Mouse (Mus musculus) gonadal fat pad, adult 2 months (tissue): ENCODE results near the gene Nrarp. TPM values are rescaled to one million over a fixed set of nuclear protein-coding genes. Genes with fewer than 3 reads are reported as not detected.

Source experiments
- DNase-seq: peaks from one replicate; pipeline ENCODE4 v3.0.0-alpha.2; 2012; ENCODE audit warnings: low read depth
- polyA plus RNA-seq: library from polyadenylated mRNA; depleted of rRNA; stranded (reverse); fragments of >200 nt; gene quantifications from 2 replicates; pipeline ENCODE4 v1.2.3, GENCODE M21; 2012; rRNA removed

The Nrarp gene
- polyA plus RNA-seq, 1 experiment: 20.4 TPM

DNA sequence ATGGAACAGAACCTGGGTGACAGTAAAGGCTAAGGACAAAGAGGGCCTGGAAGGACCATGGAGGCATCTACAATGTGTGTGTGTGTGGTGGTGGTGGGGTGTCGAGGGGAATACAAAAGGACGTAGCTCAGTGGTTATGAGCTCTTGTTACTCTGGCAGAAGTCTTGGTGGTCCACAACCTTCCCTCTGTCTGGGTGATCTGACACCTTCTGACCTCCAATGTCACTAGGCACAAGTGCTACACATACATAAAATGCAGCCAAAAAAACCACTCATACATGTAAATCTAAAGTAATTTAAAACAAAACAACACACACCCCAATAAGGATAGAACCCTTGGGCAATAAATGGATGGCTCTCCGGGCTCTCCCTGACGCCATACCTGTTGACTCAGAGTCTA is 46.8 kb downstream of the Nrarp start:
- DNase-seq: no peak

DNA sequence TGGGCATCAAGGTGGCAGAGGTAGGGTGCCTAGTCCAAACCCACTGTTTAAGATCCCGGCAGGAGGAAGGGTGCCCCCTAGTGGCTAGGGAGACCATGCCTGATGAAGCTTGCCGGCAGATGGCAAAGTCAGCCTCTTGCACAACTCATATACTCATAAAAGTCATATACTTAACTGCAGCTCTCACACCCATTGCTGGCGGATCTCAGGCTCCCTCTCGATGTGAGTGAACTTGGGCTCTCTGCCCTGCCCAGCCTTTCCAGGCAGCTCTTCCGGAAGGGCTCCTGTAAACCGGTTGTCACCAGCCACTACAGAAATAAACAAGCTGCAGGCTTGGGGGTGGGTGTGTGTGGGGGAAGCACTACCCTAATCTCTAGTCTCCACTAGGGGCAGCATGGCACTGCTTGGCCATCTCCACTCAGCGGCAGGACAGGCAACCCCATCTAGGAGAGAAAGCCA is 47.9 kb downstream of the Nrarp start:
- DNase-seq: no peak

GRCm38 (mm10) chr2:25228995-25229530 is 48.5 kb downstream of the Nrarp start:
- DNase-seq: no peak

- DNase-seq: no peak
Observed at GRCm38 (mm10) chr2:25229582-25229981, 49.0 kb downstream of the Nrarp start.

- DNase-seq: no peak
Observed at GRCm38 (mm10) chr2:25230581-25230980, 50.0 kb downstream of the Nrarp start.

- DNase-seq: no peak
Observed at GRCm38 (mm10) chr2:25231038-25231437, 50.5 kb downstream of the Nrarp start.

Other genes with a start within 250 kb of the Nrarp start
- gene Arrdc1, start 245.5 kb upstream of the Nrarp start, polyA plus RNA-seq: 120 and 157 TPM in 2 replicates
- 10.9 and 11.4 TPM in 2 replicates for gene Zmynd19, start 231.0 kb upstream of the Nrarp start, polyA plus RNA-seq
- 20.4 and 23.1 TPM in 2 replicates for gene Dph7, start 218.4 kb upstream of the Nrarp start, polyA plus RNA-seq
- gene Mrpl41, start 205.7 kb upstream of the Nrarp start, polyA plus RNA-seq: 67.2 and 81.6 TPM in 2 replicates
- 17.3 and 20.7 TPM in 2 replicates for gene Pnpla7, start 204.7 kb upstream of the Nrarp start, polyA plus RNA-seq
- gene Nsmf, start 126.4 kb upstream of the Nrarp start, polyA plus RNA-seq: 272 and 279 TPM in 2 replicates
- 1.8 and 2.3 TPM in 2 replicates for gene Entpd8, start 100.5 kb upstream of the Nrarp start, polyA plus RNA-seq
- 0.30 and 0.34 TPM in 2 replicates for gene Noxa1, start 85.6 kb upstream of the Nrarp start, polyA plus RNA-seq
- gene Tor4a, start 16.1 kb downstream of the Nrarp start, polyA plus RNA-seq: 41.2 and 42.5 TPM in 2 replicates
- 57.5 and 77.6 TPM in 2 replicates for gene Nelfb, start 30.7 kb downstream of the Nrarp start, polyA plus RNA-seq
- 0.74 and 0.93 TPM in 2 replicates for gene Stpg3, start 33.9 kb downstream of the Nrarp start, polyA plus RNA-seq
- gene Fam166a, start 38.0 kb downstream of the Nrarp start, polyA plus RNA-seq: 1.8 and 3.4 TPM in 2 replicates
- gene Tubb4b, start 43.9 kb downstream of the Nrarp start, polyA plus RNA-seq: 468 and 584 TPM in 2 replicates
- gene Slc34a3, start 53.6 kb downstream of the Nrarp start, polyA plus RNA-seq: not detected in 2 replicates
- 0.04 and 0.09 TPM in 2 replicates for gene Rnf224, start 56.0 kb downstream of the Nrarp start, polyA plus RNA-seq
- gene Rnf208, start 61.5 kb downstream of the Nrarp start, polyA plus RNA-seq: 9.0 and 13.9 TPM in 2 replicates
- gene Cysrt1, start 61.7 kb downstream of the Nrarp start, polyA plus RNA-seq: 0.19 and 0.59 TPM in 2 replicates
- gene AL732309.1, start 66.1 kb downstream of the Nrarp start, polyA plus RNA-seq: 23.2 and 23.7 TPM in 2 replicates
- 63.3 and 66.2 TPM in 2 replicates for gene Tmem203, start 74.7 kb downstream of the Nrarp start, polyA plus RNA-seq
- gene Tprn, start 81.9 kb downstream of the Nrarp start, polyA plus RNA-seq: 11.4 and 20.5 TPM in 2 replicates
- 44.6 and 56.3 TPM in 2 replicates for gene Ssna1, start 91.7 kb downstream of the Nrarp start, polyA plus RNA-seq
- gene Anapc2, start 91.7 kb downstream of the Nrarp start, polyA plus RNA-seq: 119 and 122 TPM in 2 replicates
- 1.4 and 2.0 TPM in 2 replicates for gene Tmem210, start 107.4 kb downstream of the Nrarp start, polyA plus RNA-seq
- gene Lrrc26, start 109.2 kb downstream of the Nrarp start, polyA plus RNA-seq: 5.1 and 7.0 TPM in 2 replicates
- 0.12 and 0.15 TPM in 2 replicates for gene Grin1, start 138.4 kb downstream of the Nrarp start, polyA plus RNA-seq
- gene Man1b1, start 151.6 kb downstream of the Nrarp start, polyA plus RNA-seq: 11.2 and 25.1 TPM in 2 replicates
- 18.1 and 28.0 TPM in 2 replicates for gene Dpp7, start 175.6 kb downstream of the Nrarp start, polyA plus RNA-seq
- gene Uap1l1, start 184.9 kb downstream of the Nrarp start, polyA plus RNA-seq: 38.0 and 38.6 TPM in 2 replicates
- gene Sapcd2, start 191.6 kb downstream of the Nrarp start, polyA plus RNA-seq: 3.0 and 4.3 TPM in 2 replicates
- 64.7 and 75.2 TPM in 2 replicates for gene Entpd2, start 215.1 kb downstream of the Nrarp start, polyA plus RNA-seq
- gene Npdc1, start 218.6 kb downstream of the Nrarp start, polyA plus RNA-seq: 140 and 154 TPM in 2 replicates
- gene Fut7, start 242.5 kb downstream of the Nrarp start, polyA plus RNA-seq: 0.47 and 0.57 TPM in 2 replicates
- 187 and 437 TPM in 2 replicates for gene Abca2, start 247.9 kb downstream of the Nrarp start, polyA plus RNA-seq